Mouse (Mus musculus): Measurements from ENCODE around the gene Cacnb4.

Cacnb4 gene

GRCm38 (mm10) chr2:52647255-52647998 lies 29.2 kb downstream of the Cacnb4 start:
- peak in 1 of 2 experiments; percentile 33 for DNase-seq (ENCODE audit: low spot score in 2 of 2)

DNA sequence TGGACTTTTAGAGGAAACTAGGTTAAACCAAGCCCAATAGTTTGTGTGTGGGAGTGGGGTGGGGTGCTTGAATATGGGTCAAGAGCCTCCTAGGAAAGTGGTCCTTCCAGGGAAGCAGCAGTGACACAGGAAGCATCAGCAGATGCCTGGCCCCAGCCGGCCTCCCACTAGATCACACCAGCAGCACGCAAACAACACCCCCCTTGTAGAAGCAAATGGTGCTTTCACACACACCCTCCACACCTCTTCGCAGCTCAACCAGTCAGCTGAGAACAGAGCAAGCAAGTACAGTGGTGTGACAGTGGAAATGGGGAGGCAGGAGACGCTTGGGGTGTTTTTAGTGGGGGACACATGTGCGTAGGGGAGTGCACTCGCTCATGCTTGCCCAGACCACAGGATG lies 33.0 kb downstream of the Cacnb4 start:
- no peak for DNase-seq (ENCODE audit: low spot score in 2 of 2)

- no peak for DNase-seq (ENCODE audit: low spot score in 2 of 2)
These were observed 37.1 kb downstream of the Cacnb4 start for GRCm38 (mm10) chr2:52639530-52639875.

GRCm38 (mm10) chr2:52638857-52639529 lies 37.6 kb downstream of the Cacnb4 start:
- DNase-seq (ENCODE audit: low spot score in 2 of 2), result no peak

- no peak for DNase-seq (ENCODE audit: low spot score in 2 of 2)
These were observed 38.4 kb downstream of the Cacnb4 start for GRCm38 (mm10) chr2:52638226-52638625.

- no peak for DNase-seq (ENCODE audit: low spot score in 2 of 2)
These were observed 40.6 kb downstream of the Cacnb4 start for GRCm38 (mm10) chr2:52636051-52636450.

DNA sequence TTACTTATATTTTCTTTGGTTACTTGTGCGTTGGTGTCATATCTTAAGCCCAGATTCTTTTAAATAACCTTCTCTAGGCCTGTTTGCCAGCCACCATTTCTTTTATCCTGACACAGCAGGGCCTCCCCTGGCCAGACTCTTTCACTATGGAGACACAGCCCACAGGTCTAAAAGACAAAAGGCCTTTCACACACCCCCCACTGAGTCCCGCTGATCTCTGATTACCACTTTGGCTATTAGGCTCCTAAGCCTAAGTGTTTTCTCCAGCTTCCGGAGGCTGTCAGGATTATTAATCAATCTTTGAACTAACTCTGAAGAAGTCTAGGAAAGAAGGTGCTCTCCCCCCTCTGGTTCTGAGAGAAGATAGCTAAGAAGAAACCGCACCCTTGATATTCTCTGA lies 41.3 kb downstream of the Cacnb4 start:
- DNase-seq (ENCODE audit: low spot score in 2 of 2), result no peak

- DNase-seq (ENCODE audit: low spot score in 2 of 2), result peak in 1 of 2 experiments; percentile 59
These were observed 43.8 kb downstream of the Cacnb4 start for GRCm38 (mm10) chr2:52632880-52633279.

- DNase-seq (ENCODE audit: low spot score in 2 of 2), result no peak
These were observed 48.4 kb downstream of the Cacnb4 start for GRCm38 (mm10) chr2:52628186-52628585.

DNA sequence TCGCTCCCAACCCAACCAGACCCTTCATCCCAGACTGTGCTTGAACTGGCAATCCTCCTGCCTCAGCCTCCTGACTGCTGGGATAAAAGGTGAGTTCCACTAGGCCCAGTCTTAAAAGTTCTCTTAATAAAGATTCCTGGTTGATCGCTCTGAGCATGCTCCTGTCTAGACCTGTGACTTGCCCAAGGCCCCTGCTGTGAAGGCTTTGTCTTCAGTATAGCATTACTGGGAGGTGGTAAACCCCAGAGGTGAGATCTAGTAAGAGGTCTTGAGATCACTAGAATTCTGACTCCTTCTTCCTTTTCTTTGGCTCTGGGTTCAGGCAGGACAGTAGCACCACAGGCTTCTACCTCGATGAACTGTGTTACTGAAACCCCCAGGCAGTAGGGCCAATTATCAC lies 50.4 kb downstream of the Cacnb4 start:
- no peak for DNase-seq (ENCODE audit: low spot score in 2 of 2)

DNA sequence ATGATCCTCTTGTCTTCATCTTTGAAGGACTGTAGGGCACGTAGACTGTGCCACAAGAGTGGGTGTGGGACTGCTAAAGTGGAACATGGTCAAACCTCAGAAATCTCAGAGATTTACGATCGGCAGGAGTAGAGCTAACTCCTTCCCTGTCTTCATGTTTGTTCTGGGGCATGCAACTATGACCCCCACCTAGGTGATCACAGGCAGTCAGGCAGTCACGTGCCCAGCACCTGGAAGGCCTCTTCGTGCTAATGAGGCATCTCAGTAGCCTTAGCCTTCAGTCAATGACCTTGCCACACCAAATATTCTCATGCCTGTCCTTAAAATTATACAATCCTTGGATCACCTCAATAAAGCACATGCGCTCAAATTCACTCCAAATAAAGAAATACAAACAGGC lies 50.9 kb downstream of the Cacnb4 start:
- no peak for DNase-seq (ENCODE audit: low spot score in 2 of 2)

DNA sequence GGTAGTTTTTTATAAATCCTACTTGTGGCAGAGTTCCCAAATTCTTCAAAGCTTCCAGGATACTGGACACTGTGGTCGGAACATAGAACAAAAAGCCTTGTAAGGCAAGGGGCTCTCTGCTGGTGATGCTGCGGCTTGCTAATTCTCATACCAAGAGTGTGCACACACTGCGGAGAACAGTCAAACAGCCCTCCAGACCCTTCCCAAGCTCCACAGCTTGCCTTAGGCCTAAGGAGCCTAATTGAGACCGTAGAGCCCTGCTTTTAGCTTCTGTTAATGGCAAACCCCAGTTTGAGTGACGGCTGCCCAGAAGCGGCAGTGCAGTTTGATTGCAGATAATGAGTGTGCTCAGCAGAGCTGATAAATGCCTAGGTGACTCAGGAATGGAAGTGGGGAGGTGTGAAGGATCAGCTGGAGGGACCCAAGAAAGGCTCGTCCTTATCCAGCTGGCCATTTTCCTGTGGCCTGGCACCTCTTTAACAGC lies 52.7 kb downstream of the Cacnb4 start:
- no peak for DNase-seq (ENCODE audit: low spot score in 2 of 2)

DNA sequence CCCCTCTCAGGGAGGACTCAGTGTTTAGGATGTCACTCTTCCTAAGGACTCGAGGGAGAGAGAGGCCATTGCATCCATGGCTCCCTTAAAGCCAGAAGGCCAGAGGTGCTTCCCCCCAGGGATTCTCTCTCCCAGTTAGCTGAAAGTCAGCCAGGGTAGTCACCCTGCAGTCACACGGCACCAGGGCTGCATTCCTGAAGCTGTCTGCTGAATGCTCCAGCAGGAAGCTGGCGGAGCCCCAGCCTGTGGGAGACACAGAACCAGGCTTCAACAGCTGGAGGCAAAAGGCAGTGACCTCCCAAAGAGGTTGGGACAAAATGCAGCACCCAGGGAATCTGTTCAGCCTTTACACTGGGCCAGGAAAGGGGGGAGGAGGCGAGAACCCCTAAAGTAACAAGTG lies 53.2 kb downstream of the Cacnb4 start:
- DNase-seq (ENCODE audit: low spot score in 2 of 2), result no peak

DNA sequence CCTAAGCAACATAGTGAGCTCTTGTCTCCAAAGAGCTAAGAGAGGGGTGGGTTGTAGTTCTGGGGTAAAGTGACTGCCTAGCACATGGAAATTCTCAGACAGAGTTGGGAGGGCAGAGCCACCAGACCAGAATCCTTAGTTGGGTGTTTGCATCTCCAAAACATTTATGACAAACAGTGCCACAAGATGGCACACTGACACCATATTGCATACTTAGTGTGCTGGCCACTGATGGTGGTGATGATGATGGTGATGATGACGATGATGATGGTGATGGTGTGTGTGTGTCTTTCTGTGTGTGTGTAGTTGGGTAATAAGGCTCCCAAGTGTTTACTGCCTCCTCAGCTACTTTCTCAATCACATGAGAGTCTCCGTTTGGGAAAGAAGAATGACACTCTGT lies 54.0 kb downstream of the Cacnb4 start:
- DNase-seq (ENCODE audit: low spot score in 2 of 2), result no peak

DNA sequence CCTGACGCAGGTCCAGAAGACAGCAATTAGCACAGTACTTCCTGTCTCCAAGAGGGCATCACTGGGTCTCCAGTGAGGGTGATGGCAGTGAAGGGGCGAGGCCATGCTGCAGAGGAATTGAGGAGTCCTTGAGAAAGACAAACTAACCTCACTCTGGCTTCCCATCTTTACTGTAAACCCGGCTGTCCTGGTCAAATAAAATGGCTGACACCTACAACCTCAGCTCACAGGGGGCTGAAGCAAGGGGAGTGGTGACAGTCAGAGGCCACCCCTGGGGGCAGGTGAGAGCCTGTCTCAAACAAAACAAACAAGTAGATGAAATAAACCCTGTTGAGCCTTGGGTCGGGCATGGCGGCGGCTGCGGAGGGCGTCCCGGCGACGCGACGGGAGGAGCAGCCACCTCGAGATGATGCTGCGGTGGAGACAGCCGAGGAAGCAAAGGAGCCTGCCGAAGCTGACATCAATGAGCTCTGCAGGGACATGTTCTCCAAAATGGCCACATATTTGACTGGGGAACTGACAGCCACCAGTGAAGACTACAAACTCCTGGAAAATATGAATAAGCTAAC lies 57.1 kb downstream of the Cacnb4 start:
- DNase-seq (ENCODE audit: low spot score in 2 of 2), result no peak

- DNase-seq (ENCODE audit: low spot score in 2 of 2), result no peak
These were observed 57.8 kb downstream of the Cacnb4 start for GRCm38 (mm10) chr2:52618804-52619203.

GRCm38 (mm10) chr2:52615429-52615828 lies 61.2 kb downstream of the Cacnb4 start:
- DNase-seq (ENCODE audit: low spot score in 2 of 2), result no peak

DNA sequence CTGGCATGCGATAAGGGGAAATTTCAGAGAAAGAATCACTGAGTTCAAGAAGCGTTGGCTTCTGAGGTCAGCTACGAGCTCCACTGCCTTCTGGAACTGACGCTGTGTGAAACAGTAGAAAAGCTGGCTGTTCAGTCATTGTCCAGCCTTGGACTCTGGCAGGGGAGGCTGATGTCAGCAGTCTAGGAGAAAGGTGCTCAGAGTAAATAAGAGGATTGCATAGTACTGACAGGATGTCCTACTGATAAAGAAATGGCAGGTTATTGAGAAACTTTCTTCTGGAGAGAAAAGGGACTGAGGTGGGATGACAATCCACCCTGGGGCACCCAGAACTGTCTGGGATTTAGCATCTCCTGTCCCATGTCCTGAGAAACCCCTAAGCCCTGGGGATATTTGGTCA lies 62.7 kb downstream of the Cacnb4 start:
- no peak for DNase-seq (ENCODE audit: low spot score in 2 of 2)

- no peak for DNase-seq (ENCODE audit: low spot score in 2 of 2)
These were observed 67.1 kb downstream of the Cacnb4 start for GRCm38 (mm10) chr2:52609486-52609885.

GRCm38 (mm10) chr2:52607857-52608485 lies 68.7 kb downstream of the Cacnb4 start:
- no peak for DNase-seq (ENCODE audit: low spot score in 2 of 2)

DNA sequence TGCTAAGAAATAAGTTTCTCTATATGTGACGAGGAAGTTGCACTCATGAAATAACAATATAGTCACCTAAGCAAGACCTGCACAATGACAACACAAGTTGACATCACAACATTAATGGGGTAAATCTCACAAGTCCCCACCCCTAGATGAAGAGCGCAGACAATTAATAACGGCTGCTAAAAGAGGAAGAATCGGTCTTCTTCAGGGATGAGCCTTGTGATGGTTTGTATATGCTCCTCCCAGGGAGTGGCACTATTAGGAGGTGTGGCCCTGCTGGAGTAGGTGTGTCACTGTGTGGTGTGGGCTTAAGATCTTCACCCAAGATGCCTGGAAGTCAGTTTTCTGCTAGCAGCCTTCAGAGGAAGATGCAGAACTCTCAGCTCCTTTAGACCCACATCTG lies 70.3 kb downstream of the Cacnb4 start:
- no peak for DNase-seq (ENCODE audit: low spot score in 2 of 2)

DNA sequence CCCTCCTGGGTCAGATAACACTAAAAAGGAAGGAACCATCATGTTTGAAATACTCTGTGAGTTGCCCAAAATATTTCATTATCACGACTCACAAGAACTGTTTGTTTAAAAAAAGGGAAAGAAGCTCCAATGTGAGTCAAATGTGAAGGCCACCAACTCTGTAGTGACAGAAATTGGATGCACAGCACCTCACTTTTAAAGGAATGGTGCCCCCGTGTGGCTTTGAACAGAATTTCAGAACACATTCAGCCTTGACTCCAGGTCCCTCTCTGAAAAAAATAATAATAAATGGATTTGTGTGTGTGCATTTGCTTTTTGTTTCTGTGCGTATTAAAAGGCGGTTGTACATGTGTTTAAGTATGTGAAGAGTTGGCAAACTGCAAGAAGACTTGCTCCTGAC lies 71.3 kb downstream of the Cacnb4 start:
- peak in 1 of 2 experiments; percentile 70 for DNase-seq (ENCODE audit: low spot score in 2 of 2)

DNA sequence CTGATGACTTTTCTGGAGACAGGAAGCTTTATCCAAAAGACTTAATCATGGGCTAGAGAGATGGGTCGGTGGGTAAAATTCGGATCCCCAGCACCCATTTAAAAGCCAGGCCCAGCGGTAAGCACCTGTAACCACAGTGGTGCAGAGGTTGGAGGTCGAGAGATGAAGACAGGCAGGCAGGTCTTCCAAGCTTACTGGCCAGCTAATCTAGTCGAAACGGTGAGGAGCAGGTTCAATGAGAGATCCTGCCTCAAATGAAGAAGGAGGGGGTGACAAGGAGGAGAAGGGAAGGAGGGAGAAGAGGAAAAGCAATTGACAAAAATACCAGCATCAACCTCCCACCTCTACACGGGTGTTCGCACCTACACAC lies 72.0 kb downstream of the Cacnb4 start:
- no peak for DNase-seq (ENCODE audit: low spot score in 2 of 2)
